Mouse (Mus musculus) left cerebral cortex, postnatal 25 days (tissue): ENCODE measurements around the gene Adk. TPM values are rescaled to one million over a fixed set of nuclear protein-coding genes. Genes with fewer than 3 reads are reported as not detected.
"Not testable (repeated sequence)": the region's sequence is repeated elsewhere in the genome, so short reads cannot be mapped to it uniquely, and the experiment has no call there.

Source experiments
- DNase-seq, 2 experiments: peaks; one replicate each; pipeline ENCODE4 v3.0.0; 2022; ENCODE audit warnings: low spot score in 2 of 2, mixed read lengths in 1 of 2
- intact Hi-C: fragments of 180-260 bp; cut with DNase I; formaldehyde crosslinking; loops from one replicate; pipeline ENCODE4 v1.15.1; 2025
- total RNA-seq, 2 experiments: library from RNA; stranded (reverse); gene quantifications; 2 replicates each; pipeline ENCODE4 v1.2.3; 2021

The Adk gene
- total RNA-seq, 2 experiments from 2014 or later = 66.5 to 76.3 TPM

GRCm38 (mm10) chr14:21453896-21454295 is 401.5 kb downstream of the Adk start:
- DNase-seq = no peak
- intact Hi-C loops = no loop called here

- no peak for DNase-seq
- intact Hi-C loops = no loop called here
These were observed 403.4 kb downstream of the Adk start for GRCm38 (mm10) chr14:21455654-21456350.

- intact Hi-C loops = no loop called here
- no peak for DNase-seq
These were observed 404.2 kb downstream of the Adk start for GRCm38 (mm10) chr14:21456526-21456925.

- DNase-seq = no peak
- intact Hi-C loops = no loop called here
These were observed 405.5 kb downstream of the Adk start for GRCm38 (mm10) chr14:21457876-21458275.

- intact Hi-C loops = no loop called here
- no peak for DNase-seq
These were observed 406.3 kb downstream of the Adk start for GRCm38 (mm10) chr14:21458696-21459095.

GRCm38 (mm10) chr14:21459163-21459562 is 406.8 kb downstream of the Adk start:
- no peak for DNase-seq
- intact Hi-C loops = no loop called here

GRCm38 (mm10) chr14:21462398-21462797 is 410.0 kb downstream of the Adk start:
- intact Hi-C loops = no loop called here
- no peak for DNase-seq

- DNase-seq = no peak
- intact Hi-C loops = no loop called here
These were observed 410.8 kb downstream of the Adk start for GRCm38 (mm10) chr14:21463117-21463712.

- intact Hi-C loops = no loop called here
- DNase-seq = no peak
These were observed 418.0 kb downstream of the Adk start for GRCm38 (mm10) chr14:21470386-21470785.

- DNase-seq = no peak
- intact Hi-C loops = no loop called here
These were observed 419.6 kb downstream of the Adk start for GRCm38 (mm10) chr14:21471975-21472374.

GRCm38 (mm10) chr14:21474593-21475132 is 422.3 kb downstream of the Adk start:
- DNase-seq, intact Hi-C loops: not testable (repeated sequence)

GRCm38 (mm10) chr14:21477181-21477580 is 424.8 kb downstream of the Adk start:
- intact Hi-C loops = no loop called here
- no peak for DNase-seq

GRCm38 (mm10) chr14:21479566-21479965 is 427.2 kb downstream of the Adk start:
- intact Hi-C loops = no loop called here
- no peak for DNase-seq

GRCm38 (mm10) chr14:21480191-21480590 is 427.8 kb downstream of the Adk start:
- intact Hi-C loops = no loop called here

GRCm38 (mm10) chr14:21481231-21481630 is 428.9 kb downstream of the Adk start, which contains the start of gene Kat6b:
Gene Kat6b, plus strand, starts transcription at chr14:21481434.
- DNase-seq = no peak
- intact Hi-C loops = no loop called here

More at GRCm38 (mm10) chr14:21480191-21480590, 427.8 kb downstream of the Adk start:
- DNase-seq = no peak

GRCm38 (mm10) chr14:21484199-21484598 is 431.8 kb downstream of the Adk start:
- intact Hi-C loops = no loop called here
- DNase-seq = no peak

- intact Hi-C loops = no loop called here
- DNase-seq = no peak
These were observed 432.3 kb downstream of the Adk start for GRCm38 (mm10) chr14:21484693-21485092.

- intact Hi-C loops = no loop called here
These were observed 433.7 kb downstream of the Adk start for GRCm38 (mm10) chr14:21485961-21486520.

GRCm38 (mm10) chr14:21487135-21487534 is 434.8 kb downstream of the Adk start:
- DNase-seq, intact Hi-C loops: not testable (repeated sequence)

More at GRCm38 (mm10) chr14:21485961-21486520, 433.7 kb downstream of the Adk start:
- DNase-seq = no peak

GRCm38 (mm10) chr14:21488426-21489115 is 436.2 kb downstream of the Adk start:
- DNase-seq, intact Hi-C loops: not testable (repeated sequence)
